Mouse (Mus musculus): ENCODE results near the gene 1600014C23Rik. TPM values are rescaled to one million over a fixed set of nuclear protein-coding genes. Genes with fewer than 3 reads are reported as not detected.

The 1600014C23Rik gene
- total and polyA plus RNA-seq, 3 experiments, result 2.2 to 3.6 TPM; not detected in 1

DNA sequence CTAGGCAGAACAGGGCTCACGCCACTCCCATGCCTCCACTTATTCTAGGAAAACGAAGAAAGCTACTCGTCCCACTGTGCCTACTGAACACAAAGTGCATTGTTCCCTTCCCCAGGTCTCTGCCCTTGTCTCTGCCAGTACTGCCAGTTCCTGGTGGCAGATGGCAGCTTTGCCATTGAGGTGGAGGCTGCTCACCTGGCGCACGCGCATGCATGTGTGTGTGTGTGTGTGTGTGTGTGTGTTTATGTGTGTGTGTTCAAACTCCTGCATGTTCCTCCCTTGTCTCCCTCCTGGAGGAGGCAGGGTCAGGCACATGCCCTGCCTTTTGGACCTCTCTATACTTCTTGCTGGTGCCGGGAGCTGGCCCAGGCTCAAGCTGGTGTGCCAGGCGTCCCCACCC, 38.5 kb upstream of the 1600014C23Rik start:
- Histone ChIP-seq H3K9me3 (replicated peaks) (no peaks in the 10 kb centered on the region), H3K4me1 (ENCODE audit: insufficient read depth, low read depth, low read length) (peaks cover 9% of the 10 kb centered on the region), H3K4me3 (ENCODE audit: low read depth, low read length) (no peak overlapping the region), H3K36me3 (replicated peaks) (no peaks in the 10 kb centered on the region), H3K27me3 (ENCODE audit: insufficient read depth, low read length) (peaks cover 42% of the 10 kb centered on the region)
- ATAC-seq (ENCODE audit: extremely low read depth, insufficient number of reproducible peaks, low FRiP score, poor library complexity, severe bottlenecking) (no peak), DNase-seq (ENCODE audit: low spot score) (no peak)
- TF ChIP-seq GATA2 (IDR thresholded peaks at IDR 0.05; ENCODE audit: borderline replicate concordance, low read depth, low read length), result no peak
- no peak for TF ChIP-seq TAL1 (conservative IDR thresholded peaks at IDR 0.05; ENCODE audit: low read depth, low read length)
- no peak for TF ChIP-seq POLR2AphosphoS5 (IDR thresholded peaks at IDR 0.05; ENCODE audit: insufficient replicate concordance, low read depth, low read length)
- TF ChIP-seq GATA1 (IDR thresholded peaks at IDR 0.05; ENCODE audit: borderline replicate concordance, low read length), result no peak

DNA sequence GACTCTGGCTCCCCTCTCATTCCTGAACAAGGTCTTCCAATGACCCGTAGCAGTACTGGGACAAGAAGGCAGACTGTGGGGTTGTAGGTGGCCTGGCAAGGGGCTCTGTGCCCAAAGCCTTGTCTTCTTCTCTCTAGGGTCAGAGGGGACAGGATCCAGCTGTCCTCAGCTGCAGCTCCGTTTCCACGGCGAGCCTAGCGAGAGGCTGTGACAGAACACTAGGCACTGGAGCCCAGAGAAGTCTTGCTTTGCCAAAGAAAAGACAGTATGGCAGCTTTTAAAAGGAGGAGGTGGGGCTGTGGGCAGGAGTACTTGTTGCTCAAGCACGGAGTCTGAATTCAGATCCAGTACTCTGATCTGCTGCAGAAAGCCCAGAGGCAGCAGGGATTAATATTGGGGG, 36.8 kb upstream of the 1600014C23Rik start:
- ATAC-seq (ENCODE audit: extremely low read depth, insufficient number of reproducible peaks, low FRiP score, poor library complexity, severe bottlenecking), result no peak
- peaks cover 25% of the 10 kb centered on the region for H3K4me1 ChIP-seq (ENCODE audit: insufficient read depth, low read depth, low read length)
- peaks cover 47% of the 10 kb centered on the region for H3K27me3 ChIP-seq (ENCODE audit: insufficient read depth, low read length)

DNA sequence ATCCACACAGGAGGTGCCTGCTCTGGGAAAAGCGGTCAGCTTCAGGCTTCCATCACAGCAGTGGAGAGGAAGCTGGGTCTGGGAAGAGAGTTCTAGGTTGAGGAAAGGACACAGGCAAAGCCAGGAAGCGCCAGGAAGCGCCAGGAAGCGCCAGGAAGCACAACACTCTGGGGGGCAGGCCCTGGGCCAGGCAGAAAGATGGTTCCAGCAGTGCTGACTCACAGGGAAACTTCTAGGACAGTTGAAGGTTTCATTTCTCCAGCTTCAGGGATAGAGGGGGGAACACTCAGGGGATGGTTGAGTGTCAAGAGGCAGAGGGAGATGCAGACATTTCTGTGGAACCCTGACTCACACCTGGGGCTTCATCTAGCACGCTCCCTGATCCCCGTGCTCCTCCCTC, 36.2 kb upstream of the 1600014C23Rik start:
- no peak overlapping the region for H3K4me3 ChIP-seq (ENCODE audit: low read depth, low read length)

More for the DNA sequence above, 36.8 kb upstream of the 1600014C23Rik start:
- Histone ChIP-seq H3K36me3 (replicated peaks) (no peaks in the 10 kb centered on the region), H3K4me3 (ENCODE audit: low read depth, low read length) (no peak overlapping the region), H3K9me3 (replicated peaks) (no peaks in the 10 kb centered on the region)
- TF ChIP-seq POLR2AphosphoS5 (IDR thresholded peaks at IDR 0.05; ENCODE audit: insufficient replicate concordance, low read depth, low read length), result no peak
- DNase-seq (ENCODE audit: low spot score), result no peak

DNA sequence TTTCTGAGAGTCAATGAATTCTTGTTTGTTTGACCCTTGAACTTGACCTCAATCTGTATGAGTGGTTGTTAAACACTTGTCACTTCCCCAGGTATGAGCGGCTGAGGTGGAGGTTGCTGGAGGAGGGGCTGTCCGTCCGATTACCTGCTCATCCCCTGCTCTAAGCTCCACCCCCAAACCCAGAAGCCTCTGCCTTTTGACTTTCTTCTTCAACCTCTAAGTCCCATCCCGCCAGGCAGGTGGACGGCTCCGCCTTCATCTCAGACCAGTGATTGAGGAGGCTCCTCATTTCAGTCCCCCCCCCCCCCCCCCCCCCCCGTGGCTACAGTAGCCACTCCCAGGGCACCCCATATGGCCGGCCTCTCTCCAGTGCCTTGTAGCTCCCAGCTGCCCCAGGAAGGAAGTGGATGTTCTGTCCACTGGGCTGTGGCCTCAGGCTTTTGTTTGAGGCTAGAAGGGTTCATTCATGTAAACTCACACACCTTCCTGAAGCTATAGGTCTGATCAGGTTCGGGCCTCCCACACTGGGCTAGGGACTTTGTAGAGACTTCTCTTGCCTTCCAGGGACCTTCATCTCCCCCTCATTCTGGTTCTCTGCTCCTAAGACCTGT, 34.0 kb upstream of the 1600014C23Rik start:
- peaks cover 31% of the 10 kb centered on the region for H3K4me1 ChIP-seq (ENCODE audit: insufficient read depth, low read depth, low read length)
- H3K27me3 ChIP-seq (ENCODE audit: insufficient read depth, low read length), result peaks cover 49% of the 10 kb centered on the region
- TF ChIP-seq GATA2 (IDR thresholded peaks at IDR 0.05; ENCODE audit: borderline replicate concordance, low read depth, low read length), result no peak
- peak overlapping the region; percentile 2; the same call in 1 of the 2 replicates for H3K4me3 ChIP-seq (ENCODE audit: low read depth, low read length)
- H3K36me3 ChIP-seq (replicated peaks), result no peaks in the 10 kb centered on the region
- no peaks in the 10 kb centered on the region for H3K9me3 ChIP-seq (replicated peaks)
- ATAC-seq (ENCODE audit: extremely low read depth, insufficient number of reproducible peaks, low FRiP score, poor library complexity, severe bottlenecking), result no peak
- DNase-seq (ENCODE audit: low spot score), result no peak

More for the DNA sequence above, 36.2 kb upstream of the 1600014C23Rik start:
- peaks cover 28% of the 10 kb centered on the region for H3K4me1 ChIP-seq (ENCODE audit: insufficient read depth, low read depth, low read length)
- peaks cover 47% of the 10 kb centered on the region for H3K27me3 ChIP-seq (ENCODE audit: insufficient read depth, low read length)
- ATAC-seq (ENCODE audit: extremely low read depth, insufficient number of reproducible peaks, low FRiP score, poor library complexity, severe bottlenecking) (no peak), DNase-seq (ENCODE audit: low spot score) (no peak)
- no peak for TF ChIP-seq POLR2AphosphoS5 (IDR thresholded peaks at IDR 0.05; ENCODE audit: insufficient replicate concordance, low read depth, low read length)
- no peak for TF ChIP-seq TAL1 (conservative IDR thresholded peaks at IDR 0.05; ENCODE audit: low read depth, low read length)
- no peak for TF ChIP-seq CTCF (IDR thresholded peaks at IDR 0.05; ENCODE audit: low read depth, low read length)
- TF ChIP-seq GATA1 (IDR thresholded peaks at IDR 0.05; ENCODE audit: borderline replicate concordance, low read length), result no peak
- TF ChIP-seq GATA2 (IDR thresholded peaks at IDR 0.05; ENCODE audit: borderline replicate concordance, low read depth, low read length), result no peak
- no peaks in the 10 kb centered on the region for H3K9me3 ChIP-seq (replicated peaks)
- no peaks in the 10 kb centered on the region for H3K36me3 ChIP-seq (replicated peaks)

DNA sequence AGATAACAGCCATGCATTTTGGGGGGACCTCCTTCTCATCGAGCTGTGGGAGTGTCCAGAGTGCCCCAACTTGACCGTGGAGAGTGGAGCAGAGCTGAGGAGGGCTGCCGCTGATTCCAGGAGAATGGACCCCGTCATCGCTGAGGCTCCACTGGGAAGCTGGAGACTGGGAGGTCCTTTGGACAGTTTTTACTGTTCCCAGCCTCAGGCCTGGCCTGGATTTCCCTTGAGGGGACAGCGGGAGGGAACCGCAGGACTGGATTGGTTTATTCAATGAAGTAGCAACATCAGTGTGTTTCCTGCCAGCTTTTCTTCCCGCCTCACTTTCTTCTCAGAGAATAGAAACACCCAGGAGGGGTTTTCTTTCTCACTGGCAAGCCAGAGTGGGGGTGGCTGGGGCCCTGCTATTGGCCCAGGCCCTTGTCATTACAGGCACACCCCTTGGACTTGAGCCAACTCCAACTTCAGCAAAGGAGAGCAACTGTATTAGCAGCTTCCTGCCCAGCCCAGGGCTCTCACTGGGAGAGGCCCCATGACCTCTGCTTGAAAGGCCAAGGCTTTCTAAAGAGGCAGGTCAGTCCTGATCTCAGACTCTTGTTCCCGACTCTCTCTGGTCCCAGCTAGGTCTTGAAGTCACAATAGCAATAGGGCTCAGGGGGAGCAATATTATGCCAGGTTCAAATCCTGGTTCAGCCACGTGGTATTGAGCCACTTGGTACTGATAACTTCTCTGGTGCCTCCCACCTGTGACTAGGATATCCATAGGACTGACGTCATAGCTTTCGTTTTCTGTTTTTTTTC, 33.3 kb upstream of the 1600014C23Rik start:
- peak overlapping the region; percentile 2; the same call in 1 of the 2 replicates for H3K4me3 ChIP-seq (ENCODE audit: low read depth, low read length)
- ATAC-seq (ENCODE audit: extremely low read depth, insufficient number of reproducible peaks, low FRiP score, poor library complexity, severe bottlenecking) (peak; percentile 60; the same call in 1 of the 2 replicates), DNase-seq (ENCODE audit: low spot score) (peak; percentile 64)
- no peaks in the 10 kb centered on the region for H3K36me3 ChIP-seq (replicated peaks)
- peaks cover 31% of the 10 kb centered on the region for H3K4me1 ChIP-seq (ENCODE audit: insufficient read depth, low read depth, low read length)
- no peaks in the 10 kb centered on the region for H3K9me3 ChIP-seq (replicated peaks)
- TF ChIP-seq CTCF (IDR thresholded peaks at IDR 0.05; ENCODE audit: low read depth, low read length) (no peak), GATA1 (IDR thresholded peaks at IDR 0.05; ENCODE audit: borderline replicate concordance, low read length) (no peak), GATA2 (IDR thresholded peaks at IDR 0.05; ENCODE audit: borderline replicate concordance, low read depth, low read length) (no peak), TAL1 (conservative IDR thresholded peaks at IDR 0.05; ENCODE audit: low read depth, low read length) (no peak), POLR2AphosphoS5 (IDR thresholded peaks at IDR 0.05; ENCODE audit: insufficient replicate concordance, low read depth, low read length) (no peak)
- H3K27me3 ChIP-seq (ENCODE audit: insufficient read depth, low read length), result peaks cover 50% of the 10 kb centered on the region

DNA sequence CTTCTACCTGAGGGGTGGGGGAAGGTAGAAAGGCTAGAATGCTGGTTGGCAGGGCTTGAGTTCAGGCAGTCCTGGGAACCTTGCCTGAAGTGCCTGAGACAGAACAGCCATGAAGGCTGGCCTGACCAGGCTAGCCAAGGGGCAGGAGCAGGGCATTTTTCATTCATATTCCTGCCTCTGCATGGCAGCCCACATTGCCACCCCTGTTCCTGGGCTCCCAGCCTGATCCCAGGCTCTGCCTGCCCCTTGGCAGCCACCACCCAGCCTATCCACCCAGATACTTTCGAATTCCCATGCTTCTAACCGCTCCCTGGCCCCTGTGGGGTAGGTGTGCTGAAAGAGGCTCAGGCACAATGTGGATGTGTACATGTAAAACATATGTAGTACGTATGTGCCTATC, 32.3 kb upstream of the 1600014C23Rik start:
- H3K4me3 ChIP-seq (ENCODE audit: low read depth, low read length), result no peak overlapping the region
- DNase-seq (ENCODE audit: low spot score) (no peak), ATAC-seq (ENCODE audit: extremely low read depth, insufficient number of reproducible peaks, low FRiP score, poor library complexity, severe bottlenecking) (no peak)
- H3K4me1 ChIP-seq (ENCODE audit: insufficient read depth, low read depth, low read length), result peaks cover 32% of the 10 kb centered on the region
- H3K27me3 ChIP-seq (ENCODE audit: insufficient read depth, low read length), result peaks cover 51% of the 10 kb centered on the region
- TF ChIP-seq GATA2 (IDR thresholded peaks at IDR 0.05; ENCODE audit: borderline replicate concordance, low read depth, low read length) (no peak), TAL1 (conservative IDR thresholded peaks at IDR 0.05; ENCODE audit: low read depth, low read length) (no peak), POLR2AphosphoS5 (IDR thresholded peaks at IDR 0.05; ENCODE audit: insufficient replicate concordance, low read depth, low read length) (no peak), GATA1 (IDR thresholded peaks at IDR 0.05; ENCODE audit: borderline replicate concordance, low read length) (no peak), CTCF (IDR thresholded peaks at IDR 0.05; ENCODE audit: low read depth, low read length) (no peak)
- H3K9me3 ChIP-seq (replicated peaks), result no peaks in the 10 kb centered on the region
- no peaks in the 10 kb centered on the region for H3K36me3 ChIP-seq (replicated peaks)

All from G1E (cell line).